Mouse (Mus musculus) heart, adult 18-20 months (tissue): ENCODE measurements around the gene Coq8b. TPM values are rescaled to one million over a fixed set of nuclear protein-coding genes. Genes with fewer than 3 reads are reported as not detected.

Experiments
- DNase-seq, 2 experiments: peaks; one replicate each; pipeline ENCODE4 v3.0.0; 2021 to 2022; ENCODE audit warnings: mixed read lengths in 1 of 2
- long read RNA-seq, 2 experiments: library from polyadenylated mRNA; stranded (forward); transcript quantifications; one replicate each; pipeline ENCODE4 v2.0.0; 2021
- total RNA-seq, 2 experiments: library from RNA; stranded (reverse); gene quantifications; 2 replicates each; pipeline ENCODE4 v1.2.3; 2021

Coq8b gene
- total RNA-seq = 10 to 100 TPM in 1 of 2 experiments, 1 to 10 TPM in 1; 9.8 to 11.3 TPM
- long read RNA-seq, experiment 1, transcript Coq8b-201 (15 exons, 2,181 nt) = major isoform, 13 of 19 reads
- long read RNA-seq, experiment 1, partial matches to known transcripts = 3 of 19 reads
- long read RNA-seq, experiment 1, other reads (novel, unspliced or antisense) = 2 of 19 reads
- long read RNA-seq, experiment 2, transcript Coq8b-201 (15 exons, 2,181 nt) = major isoform, 6 of 6 reads
- long read RNA-seq, experiment 2, partial matches to known transcripts = 0 of 6 reads
- long read RNA-seq, experiment 2, other reads (novel, unspliced or antisense) = 0 of 6 reads

DNA sequence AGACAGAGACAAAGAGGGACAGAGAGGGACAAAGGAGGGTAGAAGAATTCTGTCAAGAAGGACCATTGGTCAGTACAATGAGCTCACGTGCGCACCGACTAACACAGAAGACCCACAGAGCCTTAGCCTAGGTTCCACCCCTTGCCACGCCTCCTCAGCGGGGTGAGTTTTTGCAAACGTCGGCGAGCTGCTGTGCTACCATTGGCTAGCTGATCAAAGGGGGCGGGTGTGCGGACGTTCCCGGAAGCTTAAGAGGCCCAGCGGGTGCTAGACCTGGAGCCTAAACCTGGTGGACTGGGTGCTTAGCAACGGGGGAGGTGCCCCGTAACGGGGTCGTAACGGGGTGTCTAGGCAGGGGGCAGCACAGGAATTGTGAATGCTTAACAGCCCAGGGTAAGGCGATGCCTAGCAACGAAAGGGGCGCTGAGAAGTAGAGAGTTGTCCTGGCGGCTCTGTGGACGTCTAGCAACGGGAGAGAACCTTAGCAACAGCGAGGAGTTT lies at the start of gene Coq8b:
TSS of gene Coq8b (plus strand) at position 243 of the 501 bp plus-strand sequence.
- peak; percentile 97 for DNase-seq

DNA sequence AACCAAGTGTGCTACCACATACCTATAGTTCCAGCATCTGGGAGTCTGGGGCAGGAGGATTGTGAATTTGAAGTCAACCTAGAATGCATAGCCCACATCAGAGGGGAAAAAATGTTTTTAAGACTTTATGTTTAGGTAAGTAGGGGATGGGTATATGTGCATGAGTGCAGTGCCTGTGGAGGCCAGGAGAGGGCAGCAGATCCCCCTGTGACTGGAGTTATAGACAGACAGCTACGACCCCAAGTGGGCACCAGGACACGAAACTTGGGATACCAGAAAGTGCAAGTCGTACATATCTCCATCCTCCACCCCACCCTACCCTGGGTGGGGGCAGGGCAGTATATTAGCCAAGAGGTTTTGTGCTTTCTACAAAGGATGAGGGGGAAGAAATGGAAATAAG lies 47.9 kb upstream of the Coq8b start:
- no peak for DNase-seq

DNA sequence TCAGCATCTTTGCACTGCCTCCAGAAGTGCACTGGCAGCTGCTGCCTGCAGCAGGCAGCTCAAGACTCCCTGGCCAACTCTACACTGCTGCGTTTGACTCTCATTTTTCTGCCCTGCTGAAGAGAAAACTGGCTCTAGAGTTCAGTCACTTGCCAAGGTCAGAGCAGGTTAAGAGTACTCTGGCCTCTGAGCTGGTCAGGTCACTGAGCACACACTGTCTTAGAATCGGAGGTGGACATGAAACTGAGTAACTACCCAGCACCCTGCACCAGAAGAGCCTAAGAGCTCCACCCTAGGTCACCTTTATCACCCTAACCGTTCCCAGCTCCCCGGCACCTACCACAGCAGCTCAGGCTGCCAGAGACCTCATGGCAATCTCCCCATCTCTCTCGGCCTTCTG lies 46.8 kb upstream of the Coq8b start:
- DNase-seq = no peak

DNA sequence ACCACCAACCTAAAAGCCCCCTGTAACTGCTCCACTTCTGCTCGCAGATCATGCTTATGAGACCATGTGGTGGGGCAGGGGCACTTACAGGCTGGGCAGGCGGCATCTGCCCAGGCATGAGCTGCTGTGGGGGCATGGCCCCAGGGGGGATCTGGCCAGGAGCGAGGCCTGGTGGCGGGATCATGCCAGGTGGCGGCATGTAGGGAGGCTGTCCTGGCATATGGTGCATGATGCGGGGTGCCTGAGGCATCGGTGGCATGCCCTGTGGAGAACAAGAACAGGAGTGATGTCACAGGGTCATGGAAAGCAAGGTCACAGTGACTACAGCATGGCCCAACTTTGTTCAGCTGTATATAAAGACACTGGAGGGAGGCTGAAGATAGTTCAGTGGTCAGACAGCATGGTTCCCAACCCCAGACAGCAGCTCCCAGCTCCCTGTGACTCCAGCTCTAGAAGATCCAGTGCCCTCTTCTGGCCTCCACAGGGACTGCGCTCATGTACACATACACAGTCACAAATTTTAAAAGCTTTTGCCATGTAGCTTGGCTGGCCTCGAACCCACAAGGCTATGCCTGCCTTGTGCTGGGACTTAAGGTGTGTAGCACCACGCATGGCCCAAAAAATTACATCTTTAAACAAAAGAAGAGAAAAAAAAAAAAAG lies 43.4 kb upstream of the Coq8b start:
- DNase-seq = no peak

DNA sequence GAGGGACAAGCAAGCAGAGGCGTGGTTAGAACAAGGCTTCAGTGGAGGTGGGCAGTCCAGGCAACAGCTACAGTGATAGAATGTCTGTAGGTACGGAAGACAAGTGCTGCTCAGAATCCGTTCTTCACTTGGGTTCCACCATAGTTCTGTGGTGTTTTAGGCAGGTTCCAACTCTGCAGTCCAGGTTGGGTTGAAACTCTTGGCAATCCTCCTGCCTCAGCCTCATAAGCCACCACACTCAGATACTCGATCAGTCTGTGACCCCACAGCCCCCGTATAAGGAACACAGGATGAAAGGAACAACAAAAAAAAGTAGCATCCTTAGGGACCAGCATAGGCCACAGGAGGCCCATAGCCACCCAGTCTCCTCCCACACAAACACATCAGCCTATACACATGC lies 40.4 kb upstream of the Coq8b start:
- no peak for DNase-seq

DNA sequence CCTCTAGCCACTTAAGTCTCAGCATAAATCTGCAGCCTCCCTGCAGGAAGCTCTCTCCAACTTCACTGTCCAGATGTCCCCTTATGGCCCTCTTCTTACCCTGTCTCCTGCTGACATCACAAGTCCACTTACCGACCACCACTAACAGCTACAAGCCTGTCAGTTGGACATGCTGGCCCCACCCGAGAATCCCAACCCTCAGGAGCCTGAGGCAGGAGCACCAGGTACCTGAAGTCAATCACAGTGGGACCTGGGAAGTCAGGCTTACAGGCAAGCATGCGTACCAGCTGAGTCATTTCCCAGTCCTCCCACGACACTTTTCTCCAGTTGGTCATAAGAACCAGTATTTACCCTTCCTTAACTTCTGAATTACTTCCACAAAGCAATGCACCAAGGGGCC lies 39.1 kb upstream of the Coq8b start:
- no peak for DNase-seq

DNA sequence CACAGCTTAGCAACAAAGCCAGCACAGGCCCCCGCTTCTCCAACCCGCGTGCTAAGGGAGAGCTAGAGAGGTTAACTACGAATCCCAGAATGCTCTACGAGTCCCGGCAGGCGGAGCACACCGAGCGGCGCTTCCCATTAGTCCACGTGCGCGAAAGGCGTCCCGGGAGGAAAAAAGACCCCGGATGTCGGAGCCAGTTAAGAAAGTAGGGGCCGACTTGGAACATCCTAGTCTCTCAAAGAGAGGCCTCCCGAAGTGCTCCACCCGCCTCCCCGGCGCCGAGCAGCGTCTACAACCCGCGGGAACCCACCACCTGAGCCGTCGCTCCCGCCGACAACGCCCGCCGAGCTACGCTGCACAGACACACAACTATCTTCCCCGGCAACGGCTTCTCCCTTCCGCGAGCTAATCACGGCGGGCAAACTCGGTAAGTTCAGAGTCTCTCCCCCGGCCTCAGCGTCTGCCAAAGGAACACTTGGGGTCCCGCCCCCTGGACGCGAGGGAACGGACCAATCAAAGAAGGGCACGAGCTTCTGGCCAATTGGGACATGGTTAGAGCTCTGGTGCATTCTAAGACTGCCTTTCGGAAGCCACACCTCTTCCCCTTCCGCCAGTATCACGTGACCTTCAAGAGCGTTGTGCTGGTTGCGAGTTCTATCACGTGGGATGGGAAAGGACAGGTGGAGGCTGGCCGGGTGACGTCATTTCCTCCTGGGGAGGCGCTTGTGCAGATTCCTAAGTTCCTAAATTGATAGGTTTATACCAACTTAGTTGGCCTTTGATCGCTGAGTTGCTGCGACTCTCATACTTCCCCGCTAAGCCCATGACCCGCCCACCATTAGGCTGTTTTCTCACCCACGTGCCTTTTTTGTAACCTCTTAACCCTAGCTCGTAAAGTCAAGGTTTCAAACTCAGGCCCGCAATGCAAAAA lies 36.9 kb upstream of the Coq8b start, which contains the start of the genes BC024978 and Snrpa:
TSS of gene BC024978 (plus strand) at position 101 of the 931 bp plus-strand sequence.
TSS of gene Snrpa (minus strand) at position 591 of the 931 bp plus-strand sequence.
- DNase-seq = peak; percentile 97 to 100

DNA sequence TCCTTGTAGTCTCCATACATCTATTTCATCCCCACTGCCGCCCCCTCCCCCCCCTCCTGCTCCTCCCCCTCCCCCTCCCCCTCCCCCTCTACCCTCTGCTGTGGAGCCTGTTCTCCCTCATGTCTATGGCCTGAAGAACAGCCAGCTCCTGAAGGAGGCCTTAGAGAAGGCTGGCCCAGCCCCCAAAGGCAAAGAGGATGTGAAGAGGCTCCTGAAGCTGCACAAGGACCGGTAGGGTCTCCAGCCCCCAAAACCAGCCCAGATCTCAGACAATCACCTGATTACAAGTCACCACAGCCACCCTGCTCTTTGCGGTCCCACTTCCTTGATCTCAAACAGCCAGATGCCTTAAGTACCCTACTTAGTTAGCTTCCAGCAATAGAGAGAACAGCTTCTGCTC lies 35.7 kb upstream of the Coq8b start:
- peak in 1 of 2 experiments; percentile 23 for DNase-seq

DNA sequence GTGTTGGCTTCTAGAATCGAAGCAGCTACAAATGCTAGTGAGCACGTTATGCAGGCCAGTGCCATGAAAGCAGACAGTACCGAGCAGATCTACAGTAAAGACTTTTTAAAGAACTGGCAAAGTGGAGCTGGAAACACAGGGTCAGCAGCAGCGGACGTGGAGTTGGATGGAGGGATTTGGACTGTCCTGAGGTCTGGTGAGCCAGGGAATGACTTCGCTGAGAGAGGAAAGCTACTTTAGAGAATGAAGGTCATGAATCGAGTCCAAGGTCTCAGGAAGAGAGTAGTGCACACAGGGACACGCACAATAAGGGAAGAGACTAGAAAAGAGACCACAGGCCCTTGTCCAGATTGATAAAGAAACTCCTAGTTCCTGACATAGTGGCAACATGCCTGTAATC lies 35.2 kb upstream of the Coq8b start:
- DNase-seq = peak in 1 of 2 experiments; percentile 33

DNA sequence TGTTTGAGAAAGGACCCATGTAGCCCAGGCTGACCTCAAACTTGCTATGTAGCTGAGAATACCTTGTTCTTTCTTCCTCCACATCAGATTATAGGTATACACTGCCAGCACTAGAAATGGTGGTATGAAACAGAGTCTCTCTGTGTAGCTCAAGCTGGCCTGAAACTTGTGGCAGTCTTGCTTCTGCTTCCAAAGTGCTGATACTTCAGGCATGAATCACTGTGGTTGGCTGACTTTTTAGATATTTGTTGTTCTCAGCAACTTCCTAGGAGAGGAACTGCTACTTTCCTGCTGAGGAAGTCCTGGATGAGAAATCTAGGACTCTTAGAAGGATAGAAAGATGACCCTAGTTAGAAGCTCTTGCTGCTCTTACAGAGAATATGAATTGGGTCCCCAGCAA lies 34.5 kb upstream of the Coq8b start:
- DNase-seq = no peak

DNA sequence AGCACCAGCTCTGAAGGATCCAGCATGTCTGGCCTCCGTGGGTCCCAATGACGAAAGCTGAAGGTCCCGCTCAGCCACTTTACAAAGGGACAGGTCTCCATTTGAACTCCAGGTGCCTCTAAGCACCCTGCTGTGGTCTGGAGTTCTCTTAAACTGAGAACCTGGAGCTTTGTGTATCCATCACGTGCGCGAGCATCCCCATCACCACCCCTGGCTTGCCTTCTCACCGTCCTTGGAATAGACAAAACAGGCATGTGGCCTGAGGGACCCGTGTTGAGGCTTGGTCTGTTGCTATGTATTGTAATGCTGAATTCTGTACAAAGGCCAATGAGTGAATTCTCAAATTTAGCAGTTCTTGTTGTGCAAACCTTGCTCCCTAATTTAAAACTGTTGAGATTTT lies 34.0 kb upstream of the Coq8b start:
- no peak for DNase-seq

DNA sequence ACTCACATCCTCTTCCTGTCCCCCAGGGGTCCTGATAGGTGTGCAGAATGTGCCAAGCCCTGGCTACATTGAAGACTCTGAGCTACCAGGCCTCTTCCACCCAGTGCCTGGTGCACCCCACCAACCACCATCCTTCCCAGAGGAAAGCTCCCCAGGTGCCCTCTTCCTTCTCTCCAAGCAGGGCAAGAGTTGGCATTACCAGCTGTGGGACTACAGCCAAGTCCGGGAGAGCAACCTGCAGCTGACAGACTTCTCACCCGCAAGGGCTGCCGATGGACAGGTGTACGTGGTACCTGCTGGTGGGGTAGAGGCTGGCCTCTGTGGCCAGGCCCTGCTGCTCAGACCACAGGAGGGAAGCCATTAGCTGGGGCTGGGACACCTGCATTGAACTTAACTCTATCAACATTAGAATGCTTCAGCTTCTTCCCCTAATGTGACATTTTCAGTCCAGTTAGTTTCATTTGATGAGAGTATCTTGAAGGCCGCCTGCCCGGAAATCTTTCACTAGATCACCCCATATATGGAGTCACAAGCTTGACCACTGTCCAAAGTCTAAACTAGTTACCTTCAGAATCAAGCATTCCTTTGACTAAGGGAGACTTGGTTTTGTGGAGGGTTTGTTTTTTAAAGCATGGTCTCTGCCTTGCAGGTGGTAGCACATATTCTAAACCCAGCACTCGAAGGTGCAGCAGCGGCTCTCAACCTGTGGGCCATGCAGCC lies 28.9 kb upstream of the Coq8b start:
- DNase-seq = no peak

DNA sequence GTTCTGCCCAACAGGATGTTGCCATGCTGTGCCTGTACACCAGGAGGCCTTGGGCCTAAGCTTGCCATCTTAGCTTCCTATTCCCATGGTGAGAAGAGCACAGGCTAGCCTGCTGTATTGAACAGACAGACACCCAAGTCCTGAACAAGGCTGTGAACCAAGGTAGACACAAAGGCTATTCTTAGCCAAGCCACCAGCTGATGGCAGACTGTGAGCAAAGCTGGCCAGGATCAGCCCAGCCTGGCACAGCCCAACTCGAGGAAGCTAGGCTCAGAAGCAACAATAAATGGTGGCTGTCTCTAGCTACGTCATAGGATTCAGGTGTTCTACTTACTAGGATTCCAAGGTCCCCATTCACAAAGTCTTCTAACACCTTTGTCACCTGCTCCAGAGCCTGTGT lies 20.2 kb upstream of the Coq8b start:
- DNase-seq = no peak

DNA sequence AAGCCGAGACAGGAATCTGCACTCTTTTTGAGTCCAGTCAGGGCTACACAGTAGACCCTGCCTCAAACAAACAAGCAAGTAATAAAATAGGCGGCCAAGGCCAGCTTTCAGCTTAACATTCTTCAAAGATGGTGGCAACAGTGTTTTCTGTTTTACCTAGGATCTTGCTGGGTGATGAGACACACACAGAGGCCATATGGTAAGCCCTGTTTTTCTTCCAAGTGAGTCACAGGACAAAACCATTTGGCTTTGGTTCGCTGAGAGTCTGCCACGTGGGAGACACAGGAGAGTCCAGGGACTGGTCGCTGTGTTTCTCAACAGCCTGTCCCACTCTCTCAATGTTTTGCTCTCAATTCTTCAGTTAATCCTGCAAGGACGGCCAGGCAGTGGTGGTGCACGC lies 14.2 kb upstream of the Coq8b start:
- DNase-seq = no peak

DNA sequence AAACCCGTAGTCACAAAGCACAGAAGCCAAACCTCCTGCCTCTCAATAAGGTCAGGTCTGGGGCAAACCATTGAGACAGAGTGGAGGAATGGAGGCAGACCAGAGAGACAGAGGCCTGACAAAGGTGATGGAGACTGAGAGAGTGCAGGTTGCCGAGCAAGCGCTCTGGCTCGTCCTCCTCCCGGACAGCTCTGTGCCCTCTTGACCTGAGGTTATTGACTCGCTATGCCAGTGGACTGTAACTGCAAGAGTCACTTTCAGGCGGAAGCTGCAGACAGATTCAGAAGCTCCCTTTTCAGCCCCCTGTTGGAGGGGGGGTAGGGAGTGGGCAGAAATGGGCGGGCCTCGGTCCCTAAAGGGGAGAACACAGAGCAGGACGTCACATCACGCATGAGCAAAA lies 12.9 kb upstream of the Coq8b start:
- no peak for DNase-seq

DNA sequence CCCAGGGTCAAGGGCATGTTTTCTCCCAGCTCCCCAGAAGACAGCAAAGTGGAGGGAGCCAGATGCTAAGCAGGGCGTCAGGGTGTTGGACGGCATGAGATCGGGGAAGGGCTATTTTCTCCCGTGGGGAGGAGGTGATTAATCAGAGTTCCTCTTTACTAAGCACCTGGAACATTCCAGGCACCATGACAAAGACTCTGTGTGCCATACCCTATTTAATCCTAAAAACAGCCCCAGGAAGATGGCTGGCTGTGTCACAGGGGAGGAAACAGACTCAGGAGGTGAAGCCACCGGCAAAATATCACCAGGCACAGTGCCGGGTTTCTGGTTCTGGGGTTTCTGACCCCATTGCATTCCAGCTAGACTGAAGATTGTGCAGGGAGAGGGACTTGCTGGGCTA lies 10.9 kb upstream of the Coq8b start:
- DNase-seq = no peak

DNA sequence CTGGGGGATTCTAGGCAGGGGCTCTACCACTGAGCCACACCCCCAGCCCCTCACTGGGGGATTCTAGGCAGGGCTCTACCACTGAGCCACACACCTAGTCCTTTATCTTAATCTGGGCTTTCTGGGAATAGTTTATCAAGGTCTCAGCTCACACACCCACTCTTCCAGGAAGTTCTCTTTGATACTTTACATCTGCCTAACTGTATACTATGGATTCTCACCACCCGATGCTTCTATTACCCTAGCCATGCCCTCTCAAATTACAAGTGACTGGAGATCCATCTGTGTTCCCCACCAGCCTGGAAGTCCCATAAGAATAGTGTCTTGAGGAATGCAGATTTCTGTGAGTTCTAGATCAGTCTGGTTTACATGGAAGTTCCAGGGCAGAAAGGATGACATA lies 10.3 kb upstream of the Coq8b start:
- DNase-seq = no peak

DNA sequence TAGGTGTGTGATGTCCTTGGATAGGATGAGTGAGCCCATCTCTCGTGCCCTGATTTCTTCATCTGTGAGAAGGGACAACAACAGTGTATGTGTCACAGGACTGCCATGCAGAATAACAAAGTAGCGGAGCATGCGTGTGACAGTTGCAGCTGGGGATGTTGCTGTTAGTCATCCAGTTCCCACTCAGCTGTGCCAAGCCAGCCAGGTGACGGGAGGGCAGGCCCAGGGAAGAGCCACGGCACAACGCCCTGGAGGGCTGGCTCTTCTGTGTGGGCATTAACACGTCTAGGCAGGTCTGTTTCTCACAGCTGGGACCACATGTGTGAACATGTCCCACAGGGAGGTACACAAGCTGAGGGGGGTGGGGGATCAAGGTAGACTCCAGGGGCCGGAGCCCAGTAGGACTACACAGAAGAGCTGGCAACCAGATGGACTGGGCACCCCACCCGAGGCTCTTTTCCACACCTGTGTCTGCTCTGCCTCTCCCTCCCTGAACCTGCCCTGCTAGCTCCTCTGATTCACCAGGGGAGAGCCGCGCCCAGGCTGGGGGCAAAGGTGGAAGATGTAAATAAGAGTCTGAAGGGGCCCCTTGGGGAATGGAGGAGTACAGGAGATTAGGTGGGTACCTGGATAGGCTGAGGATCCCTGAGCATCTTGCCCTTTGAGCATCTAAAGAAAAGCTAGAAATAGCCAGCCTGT lies 7.8 kb upstream of the Coq8b start:
- DNase-seq = peak; percentile 41 to 57

DNA sequence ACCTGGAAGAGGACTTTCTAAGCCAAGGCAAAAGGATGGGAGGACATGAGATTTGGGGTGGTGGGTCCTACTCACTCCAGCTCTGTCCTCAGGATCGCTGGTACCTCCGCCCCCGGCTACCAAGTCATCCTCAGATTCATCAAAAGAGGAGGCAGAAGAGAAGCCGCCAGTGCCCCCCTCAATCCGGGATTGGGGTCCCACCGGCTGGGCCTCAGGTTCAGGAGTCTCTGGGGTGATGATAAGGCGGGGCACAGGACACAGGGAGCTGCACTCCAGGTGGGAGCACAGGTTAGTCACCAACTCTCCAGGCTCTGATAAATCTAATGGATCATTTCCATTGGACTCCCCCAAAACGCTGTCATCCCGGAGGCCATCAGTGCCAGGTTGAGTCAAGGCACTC lies 5.5 kb upstream of the Coq8b start:
- no peak for DNase-seq

DNA sequence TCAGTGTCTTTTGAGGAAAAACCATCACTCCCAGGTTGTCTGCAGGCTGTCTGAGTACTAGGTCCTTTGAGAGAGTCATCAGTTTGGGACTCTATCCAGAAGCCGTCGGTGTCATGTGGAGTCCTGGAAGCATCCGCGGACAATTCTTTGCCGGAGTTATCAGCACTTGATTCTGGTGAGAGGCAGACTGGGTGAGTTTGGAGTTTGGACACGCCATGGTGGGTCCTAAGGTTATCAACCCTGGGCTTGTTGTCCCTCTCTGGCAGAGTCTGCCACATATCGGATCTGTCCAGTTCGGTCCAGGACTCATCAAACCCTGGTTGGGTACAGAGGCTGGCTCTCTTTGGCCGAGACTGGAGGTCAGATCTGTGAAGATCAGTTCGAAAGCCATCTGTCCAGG lies 5.1 kb upstream of the Coq8b start:
- DNase-seq = no peak

DNA sequence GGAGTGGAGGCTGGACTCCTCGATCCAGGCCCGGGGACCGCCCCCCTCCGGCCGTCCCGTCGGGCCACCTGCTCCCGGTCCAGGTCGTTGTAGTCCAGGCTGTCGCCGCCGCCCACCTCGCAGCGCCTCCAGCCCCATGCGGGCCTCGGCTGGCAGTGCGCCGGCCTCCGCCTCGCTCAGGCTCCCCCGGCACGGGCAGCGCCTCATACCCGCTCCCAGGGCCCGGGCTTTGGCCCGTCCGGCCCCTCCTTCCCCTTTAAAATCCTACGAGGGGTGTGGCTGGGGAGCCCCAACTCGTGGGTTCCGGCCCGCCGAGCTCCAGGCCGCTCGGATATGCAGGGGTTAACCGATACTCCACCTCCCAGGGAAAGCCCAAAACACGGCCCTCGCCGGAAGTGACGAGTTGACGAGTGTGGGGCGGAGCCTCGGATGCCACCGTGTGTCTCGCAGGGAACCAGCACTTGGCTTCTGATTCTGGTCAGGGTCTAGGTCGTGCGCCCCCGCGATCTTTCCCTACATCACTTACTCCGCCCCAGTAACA lies 4.5 kb upstream of the Coq8b start, which contains the start of gene Itpkc:
TSS of gene Itpkc (minus strand) at position 381 of the 541 bp plus-strand sequence.
- DNase-seq = peak; percentile 95 to 96
